Mouse (Mus musculus) adrenal gland (tissue): ENCODE results near the gene Slc45a2.

ENCODE experiments used
- intact Hi-C: fragments of 180-260 bp; cut with DNase I; formaldehyde crosslinking; loops from one replicate; pipeline ENCODE4 v1.15.1; 2025

The Slc45a2 gene

GRCm38 (mm10) chr15:11003791-11004190 is 3.3 kb downstream of the Slc45a2 start:
- intact Hi-C loops: no loop called here

GRCm38 (mm10) chr15:11004646-11005045 is 4.1 kb downstream of the Slc45a2 start:
- intact Hi-C loops: no loop called here

- intact Hi-C loops: no loop called here
Measured at GRCm38 (mm10) chr15:11008756-11009155, 8.2 kb downstream of the Slc45a2 start.

- intact Hi-C loops: no loop called here
Measured at GRCm38 (mm10) chr15:11010976-11011548, 10.5 kb downstream of the Slc45a2 start.

GRCm38 (mm10) chr15:11014931-11015330 is 14.4 kb downstream of the Slc45a2 start:
- intact Hi-C loops: no loop called here

- intact Hi-C loops: no loop called here
Measured at GRCm38 (mm10) chr15:11026801-11027561, 26.5 kb downstream of the Slc45a2 start.

GRCm38 (mm10) chr15:11030188-11030587 is 29.7 kb downstream of the Slc45a2 start:
- intact Hi-C loops: no loop called here

- intact Hi-C loops: loop anchor here (5.0 kb wide), 1 partner anchor 114 kb away; no protein-coding TSS in a partner anchor
Measured at GRCm38 (mm10) chr15:11035947-11036474, 35.5 kb downstream of the Slc45a2 start.

- intact Hi-C loops: loop anchor here (5.0 kb wide), 1 partner anchor 114 kb away; no protein-coding TSS in a partner anchor
Measured at GRCm38 (mm10) chr15:11036535-11037375, 36.2 kb downstream of the Slc45a2 start.

- intact Hi-C loops: loop anchor here (5.0 kb wide), 1 partner anchor 115 kb away; no protein-coding TSS in a partner anchor
Measured at GRCm38 (mm10) chr15:11037376-11037695, 36.8 kb downstream of the Slc45a2 start.

GRCm38 (mm10) chr15:11037711-11038110 is 37.2 kb downstream of the Slc45a2 start, which contains the start of gene Rxfp3:
Gene Rxfp3 (minus strand): TSS chr15:11037991.
- intact Hi-C loops: loop anchor here (1.0 to 5.0 kb wide), 3 partner anchors 115 to 341 kb away; no protein-coding TSS in a partner anchor

GRCm38 (mm10) chr15:11038476-11038875 is 38.0 kb downstream of the Slc45a2 start:
- intact Hi-C loops: loop anchor here (1.0 to 5.0 kb wide), 3 partner anchors 116 to 340 kb away; no protein-coding TSS in a partner anchor

GRCm38 (mm10) chr15:11040067-11040466 is 39.5 kb downstream of the Slc45a2 start:
- intact Hi-C loops: no loop called here

- intact Hi-C loops: no loop called here
Measured at GRCm38 (mm10) chr15:11041229-11041628, 40.7 kb downstream of the Slc45a2 start.

- intact Hi-C loops: no loop called here
Measured at GRCm38 (mm10) chr15:11042828-11043227, 42.3 kb downstream of the Slc45a2 start.

- intact Hi-C loops: no loop called here
Measured at GRCm38 (mm10) chr15:11053678-11054439, 53.3 kb downstream of the Slc45a2 start.

GRCm38 (mm10) chr15:11054440-11055080 is 54.0 kb downstream of the Slc45a2 start:
- intact Hi-C loops: no loop called here

GRCm38 (mm10) chr15:11062903-11063302 is 62.4 kb downstream of the Slc45a2 start:
- intact Hi-C loops: no loop called here

- intact Hi-C loops: no loop called here
Measured at GRCm38 (mm10) chr15:11064160-11064557, 63.6 kb downstream of the Slc45a2 start.
